Mouse (Mus musculus) liver, postnatal 0 days (tissue): ENCODE measurements around the gene Bcas2. TPM values are rescaled to one million over a fixed set of nuclear protein-coding genes. Genes with fewer than 3 reads are reported as not detected.
"Not testable (repeated sequence)": the region's sequence is repeated elsewhere in the genome, so short reads cannot be mapped to it uniquely, and the experiment has no call there.

Experiments used
- ATAC-seq: fragments of 200-750 bp; cut with Nextera tagmentation; 2 replicates; pipeline ENCODE4 v1.8.0; 2017; ENCODE audit warnings: mild to moderate bottlenecking, moderate library complexity
- DNase-seq: peaks from one replicate; pipeline ENCODE4 v3.0.0-alpha.2; 2016
- H3K27ac ChIP-seq: fragments of 300-500 bp; sonication (generic); 2 replicates; pipeline ENCODE4 v1.5.1; 2014; ENCODE audit warnings: antibody characterized with exemption, moderate library complexity, mild to moderate bottlenecking, low read depth
- H3K27me3 ChIP-seq: fragments of 300-500 bp; sonication (generic); 2 replicates; pipeline ENCODE4 v1.6.1; 2014; ENCODE audit warnings: low read length, control low read depth, mixed read lengths; ENCODE audit not compliant: insufficient read depth
- H3K36me3 ChIP-seq: fragments of 300-500 bp; sonication (generic); replicated peaks from 2 replicates; pipeline ENCODE4 v1.6.1; 2014; ENCODE audit warnings: mild to moderate bottlenecking, control low read depth, low read length, moderate library complexity, mixed read lengths; ENCODE audit not compliant: insufficient read depth
- H3K4me1 ChIP-seq: fragments of 300-500 bp; sonication (generic); 2 replicates; pipeline ENCODE4 v1.6.1; 2014; ENCODE audit warnings: antibody characterized with exemption, mild to moderate bottlenecking, control low read depth; ENCODE audit not compliant: insufficient read depth
- H3K4me2 ChIP-seq: fragments of 300-500 bp; sonication (generic); 2 replicates; pipeline ENCODE4 v1.6.1; 2014; ENCODE audit warnings: low read depth, mild to moderate bottlenecking, low read length, moderate library complexity, mixed read lengths
- H3K4me3 ChIP-seq: fragments of 300-500 bp; sonication (generic); 2 replicates; pipeline ENCODE4 v1.5.1; 2014; ENCODE audit warnings: low read depth, low read length
- H3K9ac ChIP-seq: fragments of 300-500 bp; sonication (generic); replicated peaks from 2 replicates; pipeline ENCODE4 v1.6.1; 2014; ENCODE audit warnings: mild to moderate bottlenecking, moderate library complexity
- H3K9me3 ChIP-seq: fragments of 300-500 bp; sonication (generic); 2 replicates; pipeline ENCODE4 v1.6.1; 2016; ENCODE audit warnings: mild to moderate bottlenecking, control low read depth, low read length, mixed read lengths
- CTCF ChIP-seq: sonication (generic); IDR thresholded peaks from 2 replicates; pipeline ENCODE4 v1.5.1; 2016; ENCODE audit warnings: antibody characterized with exemption, low read depth
- EP300 ChIP-seq: IDR thresholded peaks from 2 replicates; pipeline ENCODE4 v1.6.1; 2016; ENCODE audit warnings: antibody characterized with exemption, low read depth, mild to moderate bottlenecking
- WGBS: fragments of 180-500 bp; shearing (Covaris S2); extraction: QIAGEN DNeasy Blood & Tissue Kit; methylation state at CpG from one replicate; pipeline ENCODE4 v1.1.7; 2014; ENCODE audit not compliant: insufficient replicate concordance; 5-methylcytosine and 5-hydroxymethylcytosine counted together
- polyA plus RNA-seq: library from polyadenylated mRNA; unstranded; fragments of >200 nt; fragmentation: Nextera tagmentation; extraction: Ambion mirVana; gene quantifications from 2 replicates; pipeline ENCODE4 v1.2.1, GENCODE M21; 2015

The Bcas2 gene
- polyA plus RNA-seq, 1 experiment from 2014 or later = 73.7 TPM

DNA sequence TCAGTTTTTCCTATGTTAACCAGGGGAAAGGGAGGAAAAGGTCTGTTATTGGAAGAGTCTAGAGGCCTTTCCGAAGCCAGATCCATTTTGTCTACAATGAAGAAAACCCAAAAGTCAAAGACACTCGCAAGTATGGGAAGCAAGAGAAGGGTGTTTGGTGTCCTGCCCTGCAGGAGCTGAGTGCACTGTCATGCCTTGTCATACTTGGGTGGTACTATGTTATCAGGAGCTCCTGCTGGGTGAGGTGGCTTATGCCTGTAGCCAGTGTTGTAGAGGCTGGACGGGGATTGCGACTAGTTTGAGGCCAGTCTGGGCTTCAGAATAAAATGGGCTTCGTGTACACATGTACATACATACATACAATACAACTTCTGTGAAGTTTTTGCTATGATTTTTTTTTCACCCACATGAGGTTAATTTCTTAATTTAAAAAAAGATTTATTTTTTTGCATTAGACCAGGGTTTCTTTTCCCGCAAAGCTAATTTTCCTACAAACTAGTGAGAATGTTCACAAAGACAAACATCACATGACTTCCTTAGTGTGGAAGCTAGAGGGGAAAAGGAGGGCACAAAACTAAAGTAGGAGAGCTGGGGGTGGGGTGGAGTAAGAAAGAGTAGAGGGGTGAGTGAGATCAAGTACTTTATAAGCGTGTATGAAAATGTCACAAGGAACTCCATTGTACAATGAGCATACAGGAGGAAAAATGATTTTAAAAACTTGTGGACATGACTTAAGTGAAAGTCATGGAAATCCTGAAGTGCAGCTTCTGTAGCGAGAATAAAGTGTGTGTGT, 41.9 kb upstream of the Bcas2 start:
- Histone ChIP-seq H3K4me1 (peaks cover 22% of the 10 kb centered on the region), H3K9ac (0 out of 2 replicates have a peak overlapping the region, but pooled peaks have one; percentile 3), H3K36me3 (peaks cover 5% of the 10 kb centered on the region; the same call in 1 of the 2 replicates), H3K27ac (peak overlapping the region; percentile 78), H3K27me3 (no peaks in the 10 kb centered on the region), H3K4me2 (peak overlapping the region; percentile 54), H3K4me3 (peak overlapping the region; percentile 31; the same call in 1 of the 2 replicates), H3K9me3 (no peaks in the 10 kb centered on the region)
- TF ChIP-seq EP300 (peak; percentile 96), CTCF (no peak)
- WGBS = 45% methylated on average over 8 of the region's 8 CpGs
- peak; percentile 76 for DNase-seq
- peak; percentile 93 for ATAC-seq

DNA sequence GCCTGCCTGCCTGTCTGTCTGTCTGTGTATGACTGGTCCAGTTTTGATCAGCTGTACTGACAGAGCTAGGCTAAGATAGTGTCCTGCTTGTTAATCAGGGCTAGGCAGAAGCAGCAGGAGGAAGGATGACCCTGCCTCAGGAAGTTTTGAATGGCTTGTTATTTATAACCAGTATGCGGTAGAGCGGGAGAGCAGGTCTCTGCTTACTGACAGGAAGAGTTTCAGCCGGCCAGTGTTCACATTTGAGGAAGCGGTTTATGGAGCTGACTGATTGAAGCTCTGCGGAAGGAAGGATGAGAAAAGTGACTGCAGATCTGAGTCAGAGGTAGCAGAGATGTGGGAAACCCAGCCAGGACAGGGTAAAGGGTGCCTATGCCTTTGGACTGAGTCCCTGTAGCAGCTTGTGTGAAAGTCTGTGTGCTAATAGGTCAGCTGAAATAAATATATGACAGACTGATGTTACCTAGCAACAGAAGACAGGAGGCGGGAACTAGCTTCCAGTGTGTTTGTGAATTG, 41.2 kb upstream of the Bcas2 start:
- 22% methylated on average over 6 of the region's 6 CpGs for WGBS
- TF ChIP-seq CTCF = no peak
- TF ChIP-seq EP300 = peak; percentile 86
- H3K9me3 ChIP-seq = no peaks in the 10 kb centered on the region
- peak overlapping the region; percentile 78 for H3K27ac ChIP-seq
- H3K4me1 ChIP-seq = peaks cover 22% of the 10 kb centered on the region
- peak overlapping the region; percentile 31 for H3K4me3 ChIP-seq
- H3K4me2 ChIP-seq = peak overlapping the region; percentile 54
- peak; percentile 87 for ATAC-seq
- no peaks in the 10 kb centered on the region for H3K27me3 ChIP-seq
- peak; percentile 52 for DNase-seq
- peak overlapping the region; percentile 54 for H3K9ac ChIP-seq
- H3K36me3 ChIP-seq = peaks cover 5% of the 10 kb centered on the region; the same call in 1 of the 2 replicates

DNA sequence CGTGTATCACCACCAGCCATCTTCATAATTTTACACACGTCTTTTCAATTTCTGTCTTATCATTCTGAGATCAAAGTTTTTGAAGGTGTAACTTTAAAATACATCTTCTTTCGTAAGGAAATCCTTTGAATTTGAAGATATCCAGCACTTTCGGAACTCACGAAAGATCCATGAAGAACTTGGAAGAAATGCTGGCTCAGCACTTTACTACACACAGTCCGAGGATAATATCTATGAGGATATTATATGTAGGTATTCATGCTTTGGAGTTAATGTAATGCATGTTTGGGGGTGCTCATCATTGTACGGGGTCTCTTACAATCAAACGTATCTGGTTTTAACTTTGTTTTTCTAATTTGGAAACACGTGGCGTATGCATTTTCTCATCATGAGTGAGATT, 38.4 kb upstream of the Bcas2 start:
- DNase-seq (no peak), ATAC-seq (no peak)
- Histone ChIP-seq H3K36me3 (peaks cover 13% of the 10 kb centered on the region), H3K27ac (no peak overlapping the region), H3K4me3 (no peak overlapping the region), H3K4me1 (peaks cover 19% of the 10 kb centered on the region), H3K9me3 (no peaks in the 10 kb centered on the region), H3K27me3 (no peaks in the 10 kb centered on the region), H3K9ac (no peak overlapping the region), H3K4me2 (peak overlapping the region; percentile 46)
- TF ChIP-seq EP300 (no peak), CTCF (no peak)
- 89% methylated on average over 10 of the region's 10 CpGs for WGBS

DNA sequence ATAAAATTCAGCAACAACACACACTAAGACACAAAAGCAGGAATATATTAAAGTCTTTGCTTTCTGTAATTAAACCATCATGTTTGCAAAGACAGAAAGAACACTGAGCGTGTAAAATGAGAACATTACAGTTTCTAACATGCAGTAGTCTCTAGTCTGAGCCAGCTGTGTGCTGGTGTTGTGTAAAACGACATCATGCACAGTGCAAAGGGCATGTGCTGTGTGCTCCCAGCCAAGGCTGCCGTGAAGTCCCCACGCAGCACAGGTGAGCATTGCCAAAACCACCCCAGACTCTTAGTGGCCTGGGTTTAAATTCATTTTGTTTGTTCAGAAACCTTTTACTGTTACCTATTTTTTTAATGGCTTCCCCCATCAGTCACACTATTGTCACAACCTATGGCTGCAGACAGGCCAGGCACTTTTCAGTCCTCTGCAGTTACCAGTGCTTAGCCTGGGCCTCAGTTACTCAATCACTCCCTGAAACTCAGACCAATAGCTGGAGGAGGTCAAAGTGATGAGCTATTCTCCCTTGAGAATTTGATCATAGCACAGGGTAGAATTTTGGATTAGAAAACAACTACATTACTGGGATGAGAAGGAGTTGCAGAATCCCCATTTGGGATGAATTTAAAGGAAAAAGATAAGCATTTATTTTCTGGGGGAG, 34.9 kb upstream of the Bcas2 start:
- Histone ChIP-seq H3K4me3 (no peak overlapping the region), H3K4me1 (peaks cover 24% of the 10 kb centered on the region), H3K27me3 (no peaks in the 10 kb centered on the region), H3K9me3 (no peaks in the 10 kb centered on the region), H3K9ac (no peak overlapping the region), H3K36me3 (peaks cover 10% of the 10 kb centered on the region), H3K4me2 (no peak overlapping the region), H3K27ac (no peak overlapping the region)
- ATAC-seq (peak; percentile 80), DNase-seq (no peak)
- 84% methylated on average over 4 of the region's 4 CpGs for WGBS
- no peak for TF ChIP-seq CTCF

DNA sequence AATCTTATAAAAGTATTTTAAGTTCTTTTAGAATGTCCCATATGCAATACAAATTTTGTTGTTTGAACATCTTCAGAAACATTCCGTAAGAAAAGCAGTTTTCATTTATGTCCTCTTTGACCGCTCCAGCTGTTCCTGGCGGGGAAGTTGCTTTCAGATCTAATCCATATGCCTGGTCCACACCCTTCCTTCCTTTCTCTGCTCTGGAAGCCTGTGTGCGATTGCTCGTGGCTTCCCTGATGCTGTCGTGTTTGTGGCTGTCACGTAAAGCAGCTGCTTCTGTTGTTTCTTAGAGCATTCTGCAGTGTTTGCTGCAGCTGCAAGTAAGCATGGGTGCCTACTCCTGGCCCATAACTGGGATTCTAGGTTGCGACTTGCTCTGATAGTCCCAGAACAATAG, 32.4 kb upstream of the Bcas2 start:
- H3K4me3 ChIP-seq = no peak overlapping the region; the same call in 1 of the 2 replicates
- H3K4me2 ChIP-seq = peak overlapping the region; percentile 59
- no peak overlapping the region for H3K9ac ChIP-seq
- H3K36me3 ChIP-seq = peaks cover 8% of the 10 kb centered on the region; the same call in 1 of the 2 replicates
- peaks cover 24% of the 10 kb centered on the region for H3K4me1 ChIP-seq
- ATAC-seq (no peak), DNase-seq (no peak)
- H3K27ac ChIP-seq = peak overlapping the region; percentile 46
- 48% methylated on average over 8 of the region's 8 CpGs for WGBS
- no peaks in the 10 kb centered on the region for H3K9me3 ChIP-seq
- TF ChIP-seq EP300 (no peak), CTCF (no peak)
- H3K27me3 ChIP-seq = no peaks in the 10 kb centered on the region

DNA sequence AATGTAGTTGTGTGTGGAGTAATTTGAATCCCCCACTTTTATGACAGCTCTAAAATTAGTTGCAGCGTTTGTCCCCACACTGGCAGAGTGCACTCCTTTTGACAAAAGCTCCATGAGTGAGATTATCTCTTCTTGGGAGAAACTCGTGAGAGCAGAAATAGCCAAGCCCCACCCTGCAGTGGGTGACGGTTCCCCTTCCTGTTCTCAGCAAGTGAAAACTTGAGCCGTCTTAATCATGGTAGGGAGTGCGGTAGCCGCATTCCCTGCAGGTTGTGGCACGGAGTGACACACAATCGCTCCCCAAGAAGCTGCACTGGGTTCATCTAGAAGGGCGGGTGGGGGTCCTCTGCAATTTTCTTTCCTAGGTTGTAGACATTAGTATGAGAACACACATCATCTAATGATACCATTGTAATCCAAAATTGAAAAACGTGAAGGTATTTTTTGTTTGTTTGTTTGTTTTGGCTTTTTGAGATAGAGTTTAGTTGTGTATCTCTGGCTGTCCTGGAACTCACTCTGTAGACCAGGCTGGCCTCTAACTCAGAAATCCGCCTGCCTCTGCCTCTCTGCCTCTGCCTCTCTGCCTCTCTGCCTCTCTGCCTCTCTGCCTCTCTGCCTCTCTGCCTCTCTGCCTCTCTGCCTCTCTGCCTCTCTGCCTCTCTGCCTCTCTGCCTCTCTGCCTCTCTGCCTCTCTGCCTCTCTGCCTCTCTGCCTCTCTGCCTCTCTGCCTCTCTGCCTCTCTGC, 31.2 kb upstream of the Bcas2 start:
- DNase-seq = peak; percentile 43
- H3K36me3 ChIP-seq, H3K27me3 ChIP-seq, H3K9me3 ChIP-seq: not testable (repeated sequence)
- peak overlapping the region; percentile 46 for H3K27ac ChIP-seq
- peak; percentile 60 for ATAC-seq
- H3K4me1 ChIP-seq = peaks cover 24% of the 10 kb centered on the region
- H3K9ac ChIP-seq = peak overlapping the region; percentile 39; the same call in 1 of the 2 replicates
- peak overlapping the region; percentile 14 for H3K4me3 ChIP-seq
- WGBS = 27% methylated on average over 11 of the region's 11 CpGs
- H3K4me2 ChIP-seq = peak overlapping the region; percentile 59
